Mouse (Mus musculus) lung, embryonic 14.5 days (tissue): ENCODE data around the gene Gm20388. TPM values are rescaled to one million over a fixed set of nuclear protein-coding genes. Genes with fewer than 3 reads are reported as not detected.

Experiments
- ATAC-seq: fragments of 200-750 bp; cut with Nextera tagmentation; 2 replicates; pipeline ENCODE4 v1.8.0; 2017; ENCODE audit warnings: mild to moderate bottlenecking, moderate TSS enrichment, moderate library complexity; ENCODE audit not compliant: insufficient read depth
- DNase-seq: peaks from one replicate; pipeline ENCODE4 v3.0.0-alpha.2; 2015
- H3K27ac ChIP-seq: fragments of 300-500 bp; sonication (generic); 2 replicates; pipeline ENCODE4 v1.5.1; 2014; ENCODE audit warnings: low read depth, mild to moderate bottlenecking, moderate library complexity
- H3K27me3 ChIP-seq: fragments of 300-500 bp; sonication (generic); 2 replicates; pipeline ENCODE4 v1.6.1; 2014; ENCODE audit warnings: low read length, control low read depth; ENCODE audit not compliant: insufficient read depth
- H3K36me3 ChIP-seq: fragments of 300-500 bp; sonication (generic); 2 replicates; pipeline ENCODE4 v1.6.1; 2014; ENCODE audit warnings: control low read depth; ENCODE audit not compliant: insufficient read depth
- H3K4me1 ChIP-seq: fragments of 300-500 bp; sonication (generic); 2 replicates; pipeline ENCODE4 v1.6.1; 2014; ENCODE audit warnings: antibody characterized with exemption, control low read depth; ENCODE audit not compliant: insufficient read depth
- H3K4me2 ChIP-seq: fragments of 300-500 bp; sonication (generic); 2 replicates; pipeline ENCODE4 v1.6.1; 2014; ENCODE audit warnings: mild to moderate bottlenecking
- H3K4me3 ChIP-seq: fragments of 300-500 bp; sonication (generic); 2 replicates; pipeline ENCODE4 v1.5.1; 2014; ENCODE audit warnings: low read depth, low read length
- H3K9ac ChIP-seq: fragments of 300-500 bp; sonication (generic); 2 replicates; pipeline ENCODE4 v1.6.1; 2014
- H3K9me3 ChIP-seq: fragments of 300-500 bp; sonication (generic); 2 replicates; pipeline ENCODE4 v1.6.1; 2016; ENCODE audit warnings: low read depth, low read length, control low read depth
- CTCF ChIP-seq: IDR thresholded peaks from 2 replicates; pipeline ENCODE4 v1.5.1; 2016; ENCODE audit warnings: antibody characterized with exemption, low read depth
- WGBS: fragments of 180-500 bp; shearing (Covaris S2); extraction: QIAGEN DNeasy Blood & Tissue Kit; methylation state at CpG from one replicate; pipeline ENCODE4 v1.1.7; 2014; 5-methylcytosine and 5-hydroxymethylcytosine counted together
- polyA plus RNA-seq: library from polyadenylated mRNA; unstranded; fragments of >200 nt; fragmentation: Nextera tagmentation; extraction: Ambion mirVana; gene quantifications from 2 replicates; pipeline ENCODE4 v1.2.1, GENCODE M21; 2014

Gm20388 gene
- polyA plus RNA-seq, 1 experiment from 2014 or later = not detected

DNA sequence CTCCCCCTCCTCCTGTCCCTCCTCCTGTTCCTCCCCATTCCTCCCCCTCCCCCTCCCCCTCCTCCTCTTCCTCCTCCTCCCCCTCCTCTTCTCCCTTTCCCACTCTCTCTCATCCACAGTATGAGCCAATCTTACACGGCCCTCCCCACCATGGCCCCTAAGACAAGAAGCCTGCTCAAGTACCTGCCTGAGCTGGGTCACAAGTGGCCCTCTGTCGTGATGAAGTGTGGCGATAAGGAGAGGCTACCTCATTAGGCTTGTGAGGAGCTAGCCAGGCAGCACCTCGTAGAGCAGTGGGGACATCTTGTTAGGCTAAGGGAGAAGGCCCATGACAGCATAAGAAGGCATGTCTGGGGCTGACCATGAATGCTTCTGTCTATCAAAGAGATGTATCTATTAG lies 1762.5 kb downstream of the Gm20388 start:
- Histone ChIP-seq H3K4me2 (no peak overlapping the region), H3K27ac (no peak overlapping the region; the same call in 1 of the 2 replicates), H3K36me3 (no peaks in the 10 kb centered on the region), H3K4me3 (no peak overlapping the region), H3K4me1 (peaks cover 3% of the 10 kb centered on the region; the same call in 1 of the 2 replicates), H3K9me3 (no peaks in the 10 kb centered on the region), H3K9ac (no peak overlapping the region), H3K27me3 (no peaks in the 10 kb centered on the region)
- ATAC-seq = peak; percentile 35; the same call in 1 of the 2 replicates
- WGBS = 32% methylated on average over 4 of the region's 4 CpGs
- peak; percentile 49 for DNase-seq
- TF ChIP-seq CTCF = no peak

DNA sequence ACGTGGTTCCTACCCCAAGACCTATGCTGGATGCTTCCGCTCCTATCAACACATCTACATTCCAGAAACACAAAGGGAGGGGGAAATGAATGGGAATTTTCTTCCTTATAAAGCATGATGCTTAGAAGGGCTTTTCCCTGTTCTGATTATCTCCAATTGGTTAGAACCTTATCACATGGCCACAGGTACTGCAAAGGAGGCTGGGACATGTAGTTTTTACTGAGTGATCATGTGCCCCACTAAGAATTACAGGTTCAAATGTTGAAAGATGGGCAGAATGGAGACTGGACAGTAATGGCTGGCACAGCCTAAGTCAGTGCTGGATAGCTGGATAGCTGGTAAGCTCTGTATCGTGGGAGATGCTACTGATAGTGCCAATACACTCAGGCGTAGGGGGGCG lies 1763.3 kb downstream of the Gm20388 start:
- Histone ChIP-seq H3K4me2 (no peak overlapping the region), H3K9me3 (no peaks in the 10 kb centered on the region), H3K4me1 (peaks cover 3% of the 10 kb centered on the region; the same call in 1 of the 2 replicates), H3K36me3 (no peaks in the 10 kb centered on the region), H3K4me3 (no peak overlapping the region), H3K27me3 (no peaks in the 10 kb centered on the region), H3K9ac (no peak overlapping the region), H3K27ac (no peak overlapping the region)
- DNase-seq = peak; percentile 46
- no peak for TF ChIP-seq CTCF
- peak; percentile 60 for ATAC-seq
- WGBS = 65% methylated on average over 5 of the region's 5 CpGs

DNA sequence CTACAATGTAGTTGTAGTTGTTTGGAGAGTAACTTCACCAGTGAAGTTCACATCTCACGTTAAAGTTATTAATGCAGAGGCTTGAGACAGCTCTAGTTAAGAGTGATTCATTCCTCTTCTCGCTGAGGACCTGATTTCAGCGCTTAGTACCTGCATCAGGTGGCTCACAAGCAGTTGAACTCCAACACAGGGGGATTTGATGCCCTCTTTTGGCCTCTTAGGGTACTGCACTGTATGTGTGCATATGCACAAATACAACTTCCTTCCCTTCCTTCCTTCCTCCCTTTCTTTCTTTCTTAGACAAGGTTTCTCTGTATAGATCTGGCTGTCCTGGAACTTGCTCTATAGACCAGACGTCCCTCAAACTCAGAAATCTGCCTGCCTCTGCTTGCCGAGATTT lies 1763.9 kb downstream of the Gm20388 start:
- H3K9ac ChIP-seq = no peak overlapping the region
- peak; percentile 37 for DNase-seq
- H3K27ac ChIP-seq = no peak overlapping the region
- no peaks in the 10 kb centered on the region for H3K27me3 ChIP-seq
- no peak overlapping the region for H3K4me3 ChIP-seq
- peaks cover 3% of the 10 kb centered on the region; the same call in 1 of the 2 replicates for H3K4me1 ChIP-seq
- no peak overlapping the region for H3K4me2 ChIP-seq
- no peaks in the 10 kb centered on the region for H3K36me3 ChIP-seq
- no peak for ATAC-seq
- 49% methylated on average over 5 of the region's 5 CpGs for WGBS
- no peaks in the 10 kb centered on the region for H3K9me3 ChIP-seq
- TF ChIP-seq CTCF = peak; percentile 59

DNA sequence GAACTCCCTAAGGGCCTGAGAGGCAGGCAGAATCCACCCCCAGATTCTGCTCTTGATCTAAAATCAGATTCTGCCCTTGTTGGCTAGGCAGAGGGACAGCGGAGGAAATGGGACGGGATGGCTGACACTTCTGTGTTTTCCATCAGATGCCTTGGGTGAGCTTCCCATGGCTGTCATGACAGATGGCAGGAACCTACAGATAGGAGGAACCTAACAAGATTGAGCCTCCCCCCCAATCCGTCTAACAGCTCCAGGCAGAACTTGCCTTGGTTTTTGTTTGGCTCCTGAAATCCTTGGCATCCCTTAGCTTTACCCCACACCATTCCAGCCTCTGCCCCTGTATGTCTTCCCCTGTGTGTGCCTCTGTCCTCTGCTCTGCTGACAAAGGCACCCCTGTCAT lies 1764.5 kb downstream of the Gm20388 start:
- ATAC-seq = no peak
- WGBS = 65% methylated on average over 3 of the region's 3 CpGs
- TF ChIP-seq CTCF = no peak

DNA sequence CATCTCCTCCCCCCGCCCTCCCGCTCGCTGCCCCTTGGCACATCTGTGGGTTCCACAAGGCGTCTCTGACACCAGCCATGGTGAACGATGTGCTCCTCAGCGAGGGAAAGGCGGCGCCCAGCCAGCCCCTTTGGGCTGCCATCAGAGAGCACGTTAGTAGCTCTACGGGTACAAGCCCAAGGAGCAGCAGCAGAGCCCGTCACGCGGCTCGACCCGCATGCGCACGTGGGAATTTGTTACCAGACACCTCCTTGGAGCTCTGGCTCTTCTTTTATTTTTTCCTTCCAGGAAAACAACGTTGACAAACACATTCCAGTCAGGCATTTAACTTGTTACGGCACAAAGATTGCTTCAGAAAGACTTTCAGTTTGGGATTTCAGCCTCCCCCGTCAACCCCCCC lies 1765.1 kb downstream of the Gm20388 start:
- no peak for ATAC-seq
- no peak for TF ChIP-seq CTCF
- peak; percentile 58 for DNase-seq
- H3K4me2 ChIP-seq = peak overlapping the region; percentile 32
- H3K9me3 ChIP-seq = no peaks in the 10 kb centered on the region
- H3K27ac ChIP-seq = no peak overlapping the region
- H3K4me3 ChIP-seq = no peak overlapping the region
- WGBS = 31% methylated on average over 20 of the region's 20 CpGs
- H3K36me3 ChIP-seq = no peaks in the 10 kb centered on the region
- no peak overlapping the region for H3K9ac ChIP-seq
- no peaks in the 10 kb centered on the region for H3K27me3 ChIP-seq
- peaks cover 3% of the 10 kb centered on the region; the same call in 1 of the 2 replicates for H3K4me1 ChIP-seq

More for the DNA sequence above, 1764.5 kb downstream of the Gm20388 start:
- no peak overlapping the region for H3K4me3 ChIP-seq
- H3K36me3 ChIP-seq = no peaks in the 10 kb centered on the region
- no peak overlapping the region for H3K27ac ChIP-seq
- peaks cover 3% of the 10 kb centered on the region; the same call in 1 of the 2 replicates for H3K4me1 ChIP-seq
- H3K4me2 ChIP-seq = no peak overlapping the region
- DNase-seq = no peak
- H3K27me3 ChIP-seq = no peaks in the 10 kb centered on the region
- no peaks in the 10 kb centered on the region for H3K9me3 ChIP-seq
- H3K9ac ChIP-seq = no peak overlapping the region

DNA sequence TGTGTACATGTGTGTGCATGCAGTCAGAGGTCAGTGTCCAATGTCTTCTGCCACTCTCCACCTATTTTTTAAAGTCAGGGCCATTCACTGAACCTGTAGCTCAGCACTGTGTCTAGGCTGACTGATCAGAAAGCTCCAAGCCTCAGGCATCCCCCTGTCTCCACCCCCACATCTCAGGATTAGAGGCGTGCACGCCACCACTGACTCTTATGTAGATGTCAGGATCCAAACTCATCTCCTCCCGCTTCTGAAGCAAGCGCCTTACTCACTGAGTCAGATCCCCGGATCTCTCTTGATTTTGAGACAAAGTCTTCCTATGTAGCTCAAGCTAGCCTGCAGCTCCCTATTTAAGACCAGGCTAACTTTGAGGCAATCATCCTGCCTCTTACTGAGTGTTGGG lies 1768.1 kb downstream of the Gm20388 start:
- H3K4me2 ChIP-seq = no peak overlapping the region
- no peak for TF ChIP-seq CTCF
- H3K9ac ChIP-seq = no peak overlapping the region
- WGBS = 57% methylated on average over 5 of the region's 5 CpGs
- H3K36me3 ChIP-seq = no peaks in the 10 kb centered on the region
- no peaks in the 10 kb centered on the region for H3K9me3 ChIP-seq
- no peaks in the 10 kb centered on the region; the same call in 1 of the 2 replicates for H3K27me3 ChIP-seq
- H3K4me1 ChIP-seq = peaks cover 3% of the 10 kb centered on the region; the same call in 1 of the 2 replicates
- no peak for ATAC-seq
- DNase-seq = no peak
- H3K4me3 ChIP-seq = no peak overlapping the region
- no peak overlapping the region for H3K27ac ChIP-seq

DNA sequence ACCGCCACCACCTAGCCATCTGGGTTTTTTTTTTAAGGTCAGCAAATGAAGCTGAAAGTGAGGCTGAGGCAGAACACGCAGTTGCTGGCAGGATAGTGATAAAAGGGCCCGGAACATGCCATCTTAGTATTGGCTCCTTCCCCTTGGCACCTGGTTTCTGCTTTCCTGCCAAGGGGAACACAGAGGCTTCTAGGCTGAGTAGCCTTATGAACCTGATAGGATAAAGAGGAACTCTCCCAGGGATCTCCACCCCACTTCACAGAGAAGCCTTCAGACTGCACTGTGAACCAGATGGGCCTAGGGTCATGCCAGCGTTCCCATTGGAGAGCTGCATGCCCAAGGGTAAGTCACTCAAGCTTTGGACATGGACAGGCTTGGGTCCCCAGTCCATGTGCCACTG lies 1770.3 kb downstream of the Gm20388 start:
- Histone ChIP-seq H3K27ac (no peak overlapping the region), H3K4me1 (no peaks in the 10 kb centered on the region), H3K36me3 (no peaks in the 10 kb centered on the region), H3K27me3 (no peaks in the 10 kb centered on the region; the same call in 1 of the 2 replicates), H3K9me3 (no peaks in the 10 kb centered on the region), H3K4me2 (no peak overlapping the region), H3K9ac (no peak overlapping the region), H3K4me3 (no peak overlapping the region)
- 80% methylated on average over 4 of the region's 4 CpGs for WGBS
- no peak for ATAC-seq
- DNase-seq = no peak
- no peak for TF ChIP-seq CTCF
